Mouse (Mus musculus) kidney, adult 18-20 months (tissue): ENCODE measurements at regions not wholly inside any gene's neighbourhood (a gene's known extent, or its start where the extent isn't known, plus 50 kb on each side); places are given as distances from the start of the nearest gene placed in this dataset.

Experiments
- DNase-seq: peaks from one replicate; pipeline ENCODE4 v3.0.0; 2021

DNA sequence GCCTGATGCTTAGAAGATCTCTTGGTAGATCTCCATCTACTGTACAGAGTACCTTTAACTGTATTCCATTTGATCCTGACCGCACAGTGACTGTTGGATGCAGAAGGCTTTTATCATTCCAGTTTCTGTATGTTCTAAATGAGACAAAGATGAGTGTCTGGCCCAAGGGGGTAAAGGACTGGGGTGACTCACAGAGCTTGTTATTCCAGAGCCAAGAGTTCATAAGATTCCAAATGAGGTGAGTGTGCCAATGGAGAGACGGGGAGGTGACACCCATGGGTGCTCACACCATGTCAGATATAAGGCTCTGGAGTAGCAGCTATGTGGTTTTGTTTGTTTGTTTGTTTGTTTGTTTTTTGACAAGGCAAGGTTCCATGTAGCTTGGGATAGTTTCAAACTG is 54.8 kb upstream of the Lclat1 start:
- DNase-seq, result no peak

DNA sequence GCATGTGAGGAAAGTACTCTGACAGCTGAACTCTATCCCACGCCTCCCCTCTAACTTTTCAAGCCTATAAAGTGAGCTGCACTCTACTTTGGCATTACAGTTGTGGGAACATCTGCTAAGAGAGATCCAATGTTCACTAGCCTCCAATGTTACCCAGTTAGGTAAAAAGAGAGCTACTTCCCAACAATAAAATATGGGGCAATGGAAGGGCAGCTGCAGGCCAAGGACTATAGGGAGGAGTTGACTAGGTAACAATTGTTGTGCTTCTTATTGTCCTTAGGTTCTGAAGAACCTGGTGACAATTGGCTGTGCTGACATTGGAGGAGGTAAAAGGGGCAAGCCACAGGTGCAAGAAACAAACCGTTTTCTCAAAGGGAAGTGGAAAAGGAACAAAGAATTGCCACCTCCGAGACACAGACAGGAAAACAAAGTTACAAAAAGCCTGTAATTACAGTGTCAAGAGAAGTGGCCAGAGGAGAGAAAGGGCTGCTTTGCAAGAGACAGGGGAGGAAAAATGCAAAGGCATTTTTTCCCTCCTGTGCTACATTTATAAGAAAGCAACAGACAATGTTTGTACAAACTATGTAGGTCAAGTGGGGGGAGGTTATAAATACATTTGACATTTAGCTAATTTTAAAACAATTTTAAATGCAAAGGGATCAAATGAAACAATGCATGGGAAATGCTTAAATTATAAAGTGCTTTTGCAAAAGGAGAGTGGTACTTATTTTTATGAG is 54.1 kb upstream of the Lclat1 start:
- DNase-seq, result no peak

GRCm38 (mm10) chr17:73054226-73054625 is 53.6 kb upstream of the Lclat1 start:
- no peak for DNase-seq

- DNase-seq, result no peak
Observed at GRCm38 (mm10) chr17:73055197-73055596, 52.6 kb upstream of the Lclat1 start.

GRCm38 (mm10) chr17:73055611-73056010 is 52.2 kb upstream of the Lclat1 start:
- no peak for DNase-seq

DNA sequence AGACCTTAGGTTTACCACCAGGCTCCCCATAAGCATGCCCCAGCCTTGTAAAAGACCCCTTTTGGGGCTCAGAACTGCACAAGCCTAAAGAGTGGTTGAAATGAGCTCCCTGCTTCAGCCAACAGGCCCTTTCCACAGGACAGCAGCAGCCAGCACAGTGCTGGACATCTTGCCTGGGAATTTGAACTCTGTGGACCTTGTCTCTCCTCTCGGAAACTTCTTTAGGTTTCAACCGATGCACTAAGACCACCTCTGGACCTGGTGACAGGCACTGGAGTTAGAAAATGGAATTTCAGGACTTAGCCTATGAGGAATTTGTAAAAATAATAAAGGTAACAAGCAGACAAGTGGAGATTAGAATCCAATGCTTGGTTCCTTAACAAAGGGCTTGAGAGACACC is 51.2 kb upstream of the Lclat1 start:
- DNase-seq, result no peak
